Mouse (Mus musculus) testis, adult 2 months (tissue): ENCODE data around the gene 4930572O03Rik. TPM values are rescaled to one million over a fixed set of nuclear protein-coding genes. Genes with fewer than 3 reads are reported as not detected.
"Not testable (repeated sequence)": the region's sequence is repeated elsewhere in the genome, so short reads cannot be mapped to it uniquely, and the experiment has no call there.

Experiments
- H3K27ac ChIP-seq: fragments of 200-500 bp; 2 replicates; pipeline ENCODE4 v1.5.1; 2012; ENCODE audit warnings: low read depth, low read length; ENCODE audit not compliant: control insufficient read depth, insufficient read depth
- H3K27me3 ChIP-seq: fragments of 200-500 bp; 2 replicates; pipeline ENCODE4 v1.6.1; 2012; ENCODE audit warnings: mild to moderate bottlenecking, low read length, moderate library complexity; ENCODE audit not compliant: control insufficient read depth, insufficient read depth
- H3K36me3 ChIP-seq: fragments of 200-500 bp; 2 replicates; pipeline ENCODE4 v1.6.1; 2012; ENCODE audit warnings: mild to moderate bottlenecking, low read length; ENCODE audit not compliant: control insufficient read depth, insufficient read depth
- H3K4me1 ChIP-seq: fragments of 200-500 bp; 2 replicates; pipeline ENCODE4 v1.6.1; 2012; ENCODE audit warnings: low read length; ENCODE audit not compliant: control insufficient read depth, insufficient read depth
- H3K4me3 ChIP-seq: fragments of 200-500 bp; 2 replicates; pipeline ENCODE4 v1.5.1; 2012; ENCODE audit warnings: low read depth, mild to moderate bottlenecking, low read length, moderate library complexity, mixed read lengths; ENCODE audit not compliant: control insufficient read depth
- polyA plus RNA-seq: library from polyadenylated mRNA; depleted of rRNA; stranded (reverse); fragments of >200 nt; gene quantifications from 2 replicates; pipeline ENCODE4 v1.2.3, GENCODE M21; 2012

The 4930572O03Rik gene
- polyA plus RNA-seq, 1 experiment: 1.0 TPM

DNA sequence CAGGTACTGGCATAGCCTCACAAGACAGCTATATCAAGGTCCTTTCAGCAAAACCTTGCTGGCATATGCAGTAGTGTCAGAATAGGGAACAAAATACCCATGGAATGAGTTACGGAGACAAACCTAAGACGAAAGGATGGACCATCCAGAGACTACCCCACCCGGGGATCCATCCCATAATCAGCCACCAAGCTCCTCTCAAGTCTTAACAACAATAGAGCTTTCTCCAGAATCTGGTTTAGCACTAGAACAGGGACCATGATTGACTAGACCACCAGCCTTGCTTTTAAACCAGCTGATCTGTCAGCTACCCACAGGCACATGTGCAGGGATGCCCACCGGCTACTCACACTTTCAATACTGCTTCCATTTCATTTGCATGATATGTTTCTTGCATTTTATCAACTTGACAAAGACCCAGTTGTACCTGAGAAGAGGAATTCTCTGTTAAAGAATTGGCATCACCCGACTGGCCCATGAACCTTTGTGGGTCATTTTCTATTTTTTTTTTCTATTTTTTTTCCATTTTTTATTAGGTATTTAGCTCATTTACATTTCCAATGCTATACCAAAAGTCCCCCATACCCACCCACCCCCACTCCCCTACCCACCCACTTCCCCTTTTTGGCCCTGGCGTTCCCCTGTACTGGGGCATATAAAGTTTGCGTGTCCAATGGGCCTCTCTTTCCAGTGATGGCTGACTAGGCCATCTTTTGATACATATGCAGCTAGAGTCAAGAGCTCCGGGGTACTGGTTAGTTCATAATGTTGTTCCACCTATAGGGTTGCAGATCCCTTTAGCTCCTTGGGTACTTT, 17.8 kb upstream of the 4930572O03Rik start:
- not testable (repeated sequence) for H3K27ac ChIP-seq

GRCm38 (mm10) chr5:15673989-15674388, 17.1 kb upstream of the 4930572O03Rik start:
- not testable (repeated sequence) for H3K27ac ChIP-seq, H3K4me3 ChIP-seq, H3K36me3 ChIP-seq, H3K27me3 ChIP-seq, H3K4me1 ChIP-seq

More for the DNA sequence above, 17.8 kb upstream of the 4930572O03Rik start:
- not testable (repeated sequence) for H3K36me3 ChIP-seq, H3K4me3 ChIP-seq, H3K4me1 ChIP-seq, H3K27me3 ChIP-seq

GRCm38 (mm10) chr5:15670789-15671188, 13.9 kb upstream of the 4930572O03Rik start:
- H3K27me3 ChIP-seq, H3K4me1 ChIP-seq, H3K4me3 ChIP-seq, H3K36me3 ChIP-seq, H3K27ac ChIP-seq: not testable (repeated sequence)

- not testable (repeated sequence) for H3K27me3 ChIP-seq, H3K4me3 ChIP-seq, H3K4me1 ChIP-seq, H3K27ac ChIP-seq, H3K36me3 ChIP-seq
Measured at GRCm38 (mm10) chr5:15663847-15664246, 7.0 kb upstream of the 4930572O03Rik start.

DNA sequence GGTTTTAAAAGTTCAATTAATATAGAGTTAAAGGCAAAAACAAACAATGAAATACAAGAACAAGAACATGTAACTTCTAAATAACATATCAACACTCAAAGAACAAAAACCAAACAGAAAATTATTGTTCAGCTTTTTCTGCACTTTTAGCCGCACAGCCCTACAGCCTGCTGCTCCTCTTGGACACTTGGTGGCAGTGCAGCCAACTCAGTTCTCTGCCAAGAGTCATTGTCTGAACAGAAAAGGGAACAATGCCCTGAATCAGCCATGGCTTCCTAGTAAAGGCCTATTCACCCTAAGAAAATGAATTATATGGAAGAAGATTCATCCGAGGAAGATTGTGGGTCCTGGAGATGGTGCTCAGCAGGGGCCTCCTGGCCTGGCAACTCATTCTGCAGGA, 4.5 kb downstream of the 4930572O03Rik start:
- not testable (repeated sequence) for H3K27me3 ChIP-seq, H3K27ac ChIP-seq, H3K4me3 ChIP-seq, H3K4me1 ChIP-seq, H3K36me3 ChIP-seq

DNA sequence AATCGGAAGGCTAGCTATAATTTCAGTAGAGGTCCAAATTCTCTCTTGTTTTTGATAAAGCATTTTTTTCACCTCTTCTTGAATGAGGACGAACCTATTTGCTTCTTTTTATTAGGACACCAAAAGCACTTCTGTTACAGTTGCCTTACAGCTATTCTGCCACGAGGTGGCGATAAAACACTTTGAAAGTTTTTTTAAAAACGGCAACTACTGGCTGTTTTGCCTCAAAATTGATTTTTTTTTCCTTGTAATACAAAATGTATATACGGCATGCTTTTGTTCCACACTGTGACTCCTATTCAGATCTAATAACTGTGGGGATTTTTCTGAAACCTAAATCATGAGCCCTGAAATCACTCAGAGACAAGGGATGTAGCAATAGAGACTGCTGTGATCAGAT, 11.2 kb downstream of the 4930572O03Rik start:
- not testable (repeated sequence) for H3K27me3 ChIP-seq

GRCm38 (mm10) chr5:15637637-15638036, 19.2 kb downstream of the 4930572O03Rik start:
- not testable (repeated sequence) for H3K4me3 ChIP-seq, H3K4me1 ChIP-seq, H3K27ac ChIP-seq, H3K27me3 ChIP-seq, H3K36me3 ChIP-seq

More for the DNA sequence above, 11.2 kb downstream of the 4930572O03Rik start:
- H3K4me3 ChIP-seq, H3K4me1 ChIP-seq, H3K36me3 ChIP-seq, H3K27ac ChIP-seq: not testable (repeated sequence)

DNA sequence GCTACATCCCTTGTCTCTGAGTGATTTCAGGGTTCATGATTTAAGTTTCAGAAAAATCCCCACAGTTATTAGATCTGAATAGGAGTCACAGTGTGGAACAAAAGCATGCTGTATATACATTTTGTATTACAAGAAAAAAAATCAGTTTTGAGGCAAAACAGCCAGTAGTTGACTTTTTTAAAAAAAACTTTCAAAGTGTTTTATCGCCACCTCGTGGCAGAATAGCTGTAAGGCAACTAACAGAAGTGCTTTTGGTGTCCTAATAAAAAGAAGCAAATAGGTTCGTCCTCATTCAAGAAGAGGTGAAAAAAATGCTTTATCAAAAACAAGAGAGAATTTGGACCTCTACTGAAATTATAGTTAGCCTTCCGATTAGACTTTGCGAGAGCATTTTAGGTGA, 26.8 kb downstream of the 4930572O03Rik start:
- not testable (repeated sequence) for H3K27me3 ChIP-seq, H3K4me1 ChIP-seq, H3K27ac ChIP-seq, H3K36me3 ChIP-seq, H3K4me3 ChIP-seq

DNA sequence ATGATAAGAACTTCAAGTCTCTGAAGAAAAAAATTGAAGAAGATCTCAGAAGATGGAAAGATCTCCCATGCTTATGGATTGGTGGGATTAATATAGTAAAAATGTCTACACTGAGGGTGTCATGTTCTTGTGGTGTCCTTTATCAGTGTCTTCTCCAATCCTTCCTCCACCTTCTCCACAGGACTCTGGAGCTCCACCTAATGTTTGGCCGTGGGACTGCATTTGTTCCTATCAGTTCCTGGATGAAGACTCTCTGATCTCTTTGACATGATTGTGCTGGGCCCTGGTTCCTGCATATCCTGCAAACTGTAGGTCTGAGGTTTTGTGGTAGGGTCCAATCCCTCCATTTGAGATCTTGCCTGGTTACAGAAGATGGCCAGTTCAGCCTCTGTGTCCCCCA, 28.7 kb downstream of the 4930572O03Rik start:
- H3K36me3 ChIP-seq, H3K27me3 ChIP-seq, H3K4me1 ChIP-seq, H3K27ac ChIP-seq, H3K4me3 ChIP-seq: not testable (repeated sequence)

GRCm38 (mm10) chr5:15618764-15619163, 38.1 kb downstream of the 4930572O03Rik start, which contains the start of gene Speer4d:
Speer4d (plus strand) TSS chr5:15619064.
- not testable (repeated sequence) for H3K4me1 ChIP-seq, H3K27me3 ChIP-seq, H3K27ac ChIP-seq

DNA sequence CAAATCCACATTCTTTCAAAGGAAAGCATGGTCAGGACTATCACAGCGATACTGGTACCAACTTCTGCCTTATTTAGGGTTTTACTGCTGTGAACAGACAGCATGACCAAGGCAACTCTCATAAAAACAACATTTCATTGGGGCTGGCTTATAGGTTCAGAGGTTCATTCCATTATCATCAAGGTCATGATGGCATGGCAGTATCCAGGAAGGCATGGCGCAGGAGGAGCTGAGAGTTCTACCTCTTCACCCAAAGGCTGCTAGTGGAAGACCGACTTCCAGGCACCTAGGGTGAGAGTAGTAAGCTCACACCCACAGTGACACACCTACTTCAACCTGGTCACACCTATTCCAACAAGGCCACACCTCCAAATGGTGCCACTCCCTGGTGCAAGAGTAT, 40.7 kb downstream of the 4930572O03Rik start:
- H3K27ac ChIP-seq, H3K27me3 ChIP-seq, H3K4me1 ChIP-seq, H3K4me3 ChIP-seq, H3K36me3 ChIP-seq: not testable (repeated sequence)

More at GRCm38 (mm10) chr5:15618764-15619163, 38.1 kb downstream of the 4930572O03Rik start, which contains the start of gene Speer4d:
- peak within 1 kb of the TSS; percentile 84 for H3K4me3 ChIP-seq
- H3K36me3 ChIP-seq: not testable (repeated sequence)

- not testable (repeated sequence) for H3K36me3 ChIP-seq, H3K4me3 ChIP-seq, H3K27me3 ChIP-seq, H3K4me1 ChIP-seq, H3K27ac ChIP-seq
Measured at GRCm38 (mm10) chr5:15610695-15611094, 46.2 kb downstream of the 4930572O03Rik start.
